Comparison of ENCODE assay signal across 24 mouse cellular contexts in genomic region chr12:92152922-92153235, GRCm38 (mm10).
DNase-seq lines count a peak whose midpoint lies in the region; ATAC-seq and TF ChIP-seq lines count a peak whose summit lies in the region.
"Had no signal": no experiment of that assay in that cellular context is flagged by ENCODE, and none has a peak within 500 bp of the region (broad histone marks: within the 10 kb centered on the region; RNA-seq: fewer than 3 reads in every experiment).

No protein-coding gene starts in this region.

- H3K4me2 ChIP-seq in forebrain, embryonic 13.5 days = no peak overlapping the region
- no peak overlapping the region for H3K4me2 ChIP-seq in forebrain, embryonic 16.5 days (ENCODE audit: low read length)
- no peak overlapping the region for H3K4me2 ChIP-seq in kidney, embryonic 15.5 days
- H3K4me2 ChIP-seq: embryonic facial prominence, embryonic 12.5 days; embryonic facial prominence, embryonic 15.5 days; heart, embryonic 12.5 days; heart, embryonic 15.5 days; hindbrain, embryonic 12.5 days; hindbrain, embryonic 15.5 days had no signal

- no peaks in the 10 kb centered on the region for H3K9me3 ChIP-seq in forebrain, embryonic 13.5 days (replicated peaks)
- H3K9me3 ChIP-seq in forebrain, embryonic 16.5 days (ENCODE audit: control insufficient read depth, low read length) = no peaks in the 10 kb centered on the region
- no peaks in the 10 kb centered on the region for H3K9me3 ChIP-seq in kidney, embryonic 15.5 days (replicated peaks)
- H3K9me3 ChIP-seq: embryonic facial prominence, embryonic 12.5 days; embryonic facial prominence, embryonic 15.5 days; G1E; heart, embryonic 12.5 days; heart, embryonic 15.5 days; hindbrain, embryonic 12.5 days; hindbrain, embryonic 15.5 days had no signal

- no peak overlapping the region for H3K9ac ChIP-seq in forebrain, embryonic 13.5 days
- H3K9ac ChIP-seq in forebrain, embryonic 16.5 days (replicated peaks; ENCODE audit: low read depth, low read length) = no peak overlapping the region
- H3K9ac ChIP-seq in kidney, embryonic 15.5 days = no peak overlapping the region
- H3K9ac ChIP-seq: embryonic facial prominence, embryonic 12.5 days; embryonic facial prominence, embryonic 15.5 days; heart, embryonic 12.5 days; heart, embryonic 15.5 days; hindbrain, embryonic 12.5 days; hindbrain, embryonic 15.5 days had no signal

- no peak for TF ChIP-seq CTCF in kidney, adult 2 months (conservative IDR thresholded peaks at IDR 0.05; ENCODE audit: insufficient read depth, insufficient read length, low read depth, low read length)

- TF ChIP-seq POLR2A in kidney, adult 2 months (IDR thresholded peaks at IDR 0.05; ENCODE audit: low read depth, low read length) = no peak

- no peaks in the 10 kb centered on the region for H3K27me3 ChIP-seq in forebrain, embryonic 13.5 days
- H3K27me3 ChIP-seq in forebrain, embryonic 16.5 days (replicated peaks; ENCODE audit: control insufficient read depth, insufficient read depth, low read length) = no peaks in the 10 kb centered on the region
- no peaks in the 10 kb centered on the region for H3K27me3 ChIP-seq in kidney, adult 2 months (replicated peaks; ENCODE audit: control insufficient read depth, insufficient read depth, low read length)
- no peaks in the 10 kb centered on the region for H3K27me3 ChIP-seq in kidney, embryonic 15.5 days
- H3K27me3 ChIP-seq: CH12.LX; embryonic facial prominence, embryonic 12.5 days; embryonic facial prominence, embryonic 15.5 days; heart, embryonic 12.5 days; heart, embryonic 15.5 days; hindbrain, embryonic 12.5 days; hindbrain, embryonic 15.5 days; Patski had no signal

- peaks cover 19% of the 10 kb centered on the region for H3K4me1 ChIP-seq in forebrain, embryonic 13.5 days
- peaks cover 8% of the 10 kb centered on the region for H3K4me1 ChIP-seq in forebrain, embryonic 16.5 days (replicated peaks; ENCODE audit: control insufficient read depth, insufficient read depth, low read length)
- no peaks in the 10 kb centered on the region for H3K4me1 ChIP-seq in kidney, adult 2 months (ENCODE audit: control insufficient read depth, insufficient read depth, low read length)
- no peaks in the 10 kb centered on the region; the same call in 1 of the 2 replicates for H3K4me1 ChIP-seq in kidney, embryonic 15.5 days
- H3K4me1 ChIP-seq: embryonic facial prominence, embryonic 12.5 days; embryonic facial prominence, embryonic 15.5 days; heart, embryonic 12.5 days; heart, embryonic 15.5 days had no signal

- WGBS in forebrain, embryonic 13.5 days = 64% methylated on average over 2 of the region's 2 CpGs
- WGBS in forebrain, embryonic 16.5 days = 46% methylated on average over 2 of the region's 2 CpGs
- 50% methylated on average over 2 of the region's 2 CpGs for WGBS in kidney, adult 2 months
- WGBS in kidney, embryonic 15.5 days = 57% methylated on average over 2 of the region's 2 CpGs

- DNase-seq in kidney, adult 2 months = peak; percentile 36
- no peak for DNase-seq in kidney, postnatal 14 days
- no peak for DNase-seq in kidney, adult 11 months
- peak; percentile 78 for DNase-seq in retina, embryonic 14.5 days (ENCODE audit: low spot score)
- no peak for DNase-seq in retina, postnatal 1 day
- DNase-seq: B cell, adult 2 months; cerebellum, adult 11 months; gastrocnemius, adult 2 months; gastrocnemius, postnatal 14 days; heart, adult 18-20 months; heart, postnatal 10 days; heart, postnatal 36 days had no signal

- no peaks in the 10 kb centered on the region for H3K36me3 ChIP-seq in forebrain, embryonic 13.5 days (ENCODE audit: poor library complexity, severe bottlenecking)
- H3K36me3 ChIP-seq in forebrain, embryonic 16.5 days (ENCODE audit: control insufficient read depth, insufficient read depth) = no peaks in the 10 kb centered on the region
- H3K36me3 ChIP-seq in kidney, adult 2 months (ENCODE audit: control insufficient read depth, insufficient read depth, low read length) = no peaks in the 10 kb centered on the region
- no peaks in the 10 kb centered on the region for H3K36me3 ChIP-seq in kidney, embryonic 15.5 days
- H3K36me3 ChIP-seq: embryonic facial prominence, embryonic 12.5 days; embryonic facial prominence, embryonic 15.5 days; G1E; heart, embryonic 12.5 days; heart, embryonic 15.5 days; hindbrain, embryonic 12.5 days; hindbrain, embryonic 15.5 days had no signal

- no peak overlapping the region for H3K4me3 ChIP-seq in forebrain, embryonic 13.5 days
- H3K4me3 ChIP-seq in forebrain, embryonic 16.5 days (replicated peaks; ENCODE audit: low read length) = no peak overlapping the region
- H3K4me3 ChIP-seq in kidney, adult 2 months (ENCODE audit: insufficient read depth, low read depth, low read length) = no peak overlapping the region
- no peak overlapping the region for H3K4me3 ChIP-seq in kidney, embryonic 15.5 days (replicated peaks)
- H3K4me3 ChIP-seq: embryonic facial prominence, embryonic 12.5 days; embryonic facial prominence, embryonic 15.5 days; gastrocnemius, adult 2 months; heart, embryonic 12.5 days; heart, embryonic 15.5 days; hindbrain, embryonic 12.5 days; hindbrain, embryonic 15.5 days had no signal

- H3K27ac ChIP-seq in forebrain, embryonic 13.5 days = no peak overlapping the region
- no peak overlapping the region for H3K27ac ChIP-seq in forebrain, embryonic 16.5 days (ENCODE audit: low read length)
- no peak overlapping the region for H3K27ac ChIP-seq in kidney, adult 2 months (ENCODE audit: insufficient read depth, low read depth, low read length)
- H3K27ac ChIP-seq in kidney, embryonic 15.5 days = no peak overlapping the region
- H3K27ac ChIP-seq: embryonic facial prominence, embryonic 12.5 days; embryonic facial prominence, embryonic 15.5 days; gastrocnemius, adult 2 months; heart, embryonic 15.5 days; hindbrain, embryonic 12.5 days; hindbrain, embryonic 15.5 days had no signal

- peak; percentile 50; the same call in 1 of the 2 replicates for ATAC-seq in forebrain, embryonic 13.5 days
- no peak for ATAC-seq in forebrain, embryonic 16.5 days
- ATAC-seq in kidney, embryonic 15.5 days (replicated peaks; ENCODE audit: low FRiP score) = peak; percentile 85
- ATAC-seq: Patski had no signal

Comparison
In these comparisons a context has a peak if more than half of its experiments do, and no peak if none do; other contexts are left out.
1. DNase-seq: peak in kidney, adult 2 months (single experiment) and retina, embryonic 14.5 days (single experiment); none in kidney, postnatal 14 days (single experiment), kidney, adult 11 months (single experiment) and retina, postnatal 1 day (single experiment).